Mouse (Mus musculus) urinary bladder, postnatal 4 days (tissue): ENCODE data around the gene Emilin2.
"Not testable (repeated sequence)": the region's sequence is repeated elsewhere in the genome, so short reads cannot be mapped to it uniquely, and the experiment has no call there.

Experiments used
- DNase-seq, 2 experiments: peaks; one replicate each; pipeline ENCODE4 v3.0.0; 2021 to 2022; ENCODE audit warnings: low spot score in 2 of 2

Emilin2 gene

GRCm38 (mm10) chr17:71311340-71312171 is at the start of gene Emilin2:
TSS of gene Emilin2 (minus strand) at chr17:71311978.
- DNase-seq, result no peak

GRCm38 (mm10) chr17:71355526-71355925 is 43.7 kb upstream of the Emilin2 start:
- DNase-seq, result no peak

- no peak for DNase-seq
These were observed 42.4 kb upstream of the Emilin2 start for GRCm38 (mm10) chr17:71354205-71354604.

GRCm38 (mm10) chr17:71348188-71348587 is 36.4 kb upstream of the Emilin2 start:
- DNase-seq, result no peak

GRCm38 (mm10) chr17:71342006-71342405 is 30.2 kb upstream of the Emilin2 start:
- DNase-seq, result no peak

GRCm38 (mm10) chr17:71338627-71339026 is 26.8 kb upstream of the Emilin2 start:
- DNase-seq, result no peak

- no peak for DNase-seq
These were observed 25.8 kb upstream of the Emilin2 start for GRCm38 (mm10) chr17:71337546-71337945.

- DNase-seq, result no peak
These were observed 24.6 kb upstream of the Emilin2 start for GRCm38 (mm10) chr17:71336421-71336820.

- DNase-seq, result no peak
These were observed 20.5 kb upstream of the Emilin2 start for GRCm38 (mm10) chr17:71332298-71332697.

GRCm38 (mm10) chr17:71320731-71321130 is 9.0 kb upstream of the Emilin2 start:
- not testable (repeated sequence) for DNase-seq

GRCm38 (mm10) chr17:71319361-71319760 is 7.6 kb upstream of the Emilin2 start:
- no peak for DNase-seq

- no peak for DNase-seq
These were observed 5.8 kb upstream of the Emilin2 start for GRCm38 (mm10) chr17:71317571-71317970.

GRCm38 (mm10) chr17:71314315-71314714 is 2.5 kb upstream of the Emilin2 start:
- no peak for DNase-seq

GRCm38 (mm10) chr17:71310486-71311339 is 1.1 kb downstream of the Emilin2 start:
- peak; percentile 32 to 68 for DNase-seq

- DNase-seq, result no peak
These were observed 1.9 kb downstream of the Emilin2 start for GRCm38 (mm10) chr17:71309711-71310485.

GRCm38 (mm10) chr17:71309141-71309540 is 2.6 kb downstream of the Emilin2 start:
- no peak for DNase-seq

- no peak for DNase-seq
These were observed 3.5 kb downstream of the Emilin2 start for GRCm38 (mm10) chr17:71308296-71308695.

- no peak for DNase-seq
These were observed 4.5 kb downstream of the Emilin2 start for GRCm38 (mm10) chr17:71307251-71307790.

GRCm38 (mm10) chr17:71306716-71307115 is 5.1 kb downstream of the Emilin2 start:
- no peak for DNase-seq

- no peak for DNase-seq
These were observed 5.7 kb downstream of the Emilin2 start for GRCm38 (mm10) chr17:71306091-71306490.

GRCm38 (mm10) chr17:71303444-71303843 is 8.3 kb downstream of the Emilin2 start:
- DNase-seq, result no peak

- no peak for DNase-seq
These were observed 10.4 kb downstream of the Emilin2 start for GRCm38 (mm10) chr17:71301413-71301812.
